Mouse (Mus musculus): ENCODE results near the gene Gramd4.

- TF ChIP-seq CTCF (IDR thresholded peaks at IDR 0.05; ENCODE audit: extremely low read depth, insufficient read length, insufficient replicate concordance, low read depth, low read length): no peak
- no peak for TF ChIP-seq POLR2A (IDR thresholded peaks at IDR 0.05; ENCODE audit: low read depth, low read length)
Measured at GRCm38 (mm10) chr15:86058394-86058915, 960 bp downstream of the Gramd4 start.

Measured in small intestine, adult 2 months (tissue).